Mouse (Mus musculus) bone marrow, adult 2 months (tissue): ENCODE measurements around the gene Rtn4ip1.

Experiments used
- CTCF ChIP-seq: fragments of 200-500 bp; IDR thresholded peaks from 2 replicates; pipeline ENCODE4 v1.5.1; 2011; ENCODE audit warnings: low read length, control low read depth; ENCODE audit not compliant: control insufficient read depth, insufficient read depth
- POLR2A ChIP-seq: fragments of 200-500 bp; IDR thresholded peaks from 2 replicates; pipeline ENCODE4 v1.6.1; 2011; ENCODE audit warnings: low read depth, mild to moderate bottlenecking, control low read depth, low read length, borderline replicate concordance; ENCODE audit not compliant: control insufficient read depth

- TF ChIP-seq CTCF, result no peak
- no peak for TF ChIP-seq POLR2A
These were observed 104.4 kb downstream of the Rtn4ip1 start for GRCm38 (mm10) chr10:44005677-44006641.
